Mouse (Mus musculus) hindbrain, embryonic 13.5 days (tissue): ENCODE results near the gene Eif2ak3. TPM values are rescaled to one million over a fixed set of nuclear protein-coding genes. Genes with fewer than 3 reads are reported as not detected.
A peak's percentile ranks its signal among the peaks of the same experiment; 100 is the strongest.

Source experiments
- ATAC-seq: fragments of 200-750 bp; cut with Nextera tagmentation; 2 replicates; pipeline ENCODE4 v1.8.0; 2017; ENCODE audit warnings: moderate TSS enrichment; ENCODE audit not compliant: low FRiP score
- H3K27ac ChIP-seq: fragments of 300-500 bp; sonication (generic); 2 replicates; pipeline ENCODE4 v1.5.1; 2015; ENCODE audit warnings: inconsistent platforms, mild to moderate bottlenecking, moderate library complexity
- H3K27me3 ChIP-seq: fragments of 300-500 bp; sonication (generic); 2 replicates; pipeline ENCODE4 v1.6.1; 2015; ENCODE audit warnings: mild to moderate bottlenecking, inconsistent platforms
- H3K36me3 ChIP-seq: fragments of 300-500 bp; sonication (generic); 2 replicates; pipeline ENCODE4 v1.6.1; 2015; ENCODE audit warnings: mild to moderate bottlenecking, inconsistent platforms
- H3K4me1 ChIP-seq: fragments of 300-500 bp; sonication (generic); replicated peaks from 2 replicates; pipeline ENCODE4 v1.6.1; 2015; ENCODE audit warnings: inconsistent platforms
- H3K4me2 ChIP-seq: fragments of 300-500 bp; sonication (generic); 2 replicates; pipeline ENCODE4 v1.6.1; 2015; ENCODE audit warnings: inconsistent platforms, mild to moderate bottlenecking, moderate library complexity
- H3K4me3 ChIP-seq: fragments of 300-500 bp; sonication (generic); 2 replicates; pipeline ENCODE4 v1.5.1; 2015; ENCODE audit warnings: mild to moderate bottlenecking, inconsistent platforms
- H3K9ac ChIP-seq: fragments of 300-500 bp; sonication (generic); 2 replicates; pipeline ENCODE4 v1.6.1; 2015; ENCODE audit warnings: mild to moderate bottlenecking, inconsistent platforms
- H3K9me3 ChIP-seq: fragments of 300-500 bp; sonication (generic); 2 replicates; pipeline ENCODE4 v1.6.1; 2016; ENCODE audit warnings: inconsistent platforms
- WGBS: fragments of 180-500 bp; shearing (Covaris S2); methylation state at CpG from one replicate; pipeline ENCODE4 v1.1.7; 2015; 5-methylcytosine and 5-hydroxymethylcytosine counted together
- polyA plus RNA-seq: library from polyadenylated mRNA; unstranded; fragments of >200 nt; fragmentation: Nextera tagmentation; extraction: Ambion mirVana; gene quantifications from 2 replicates; pipeline ENCODE4 v1.2.1, GENCODE M21; 2015

The Eif2ak3 gene
- polyA plus RNA-seq, 1 experiment from 2014 or later: 13.9 TPM

- no peaks in the 10 kb centered on the region for H3K27me3 ChIP-seq
- peaks cover 11% of the 10 kb centered on the region for H3K4me1 ChIP-seq
- 73% methylated on average over 5 of the region's 5 CpGs for WGBS
- no peak overlapping the region for H3K4me2 ChIP-seq
- no peak for ATAC-seq
- H3K36me3 ChIP-seq: no peaks in the 10 kb centered on the region
- H3K27ac ChIP-seq: no peak overlapping the region
- H3K9ac ChIP-seq: no peak overlapping the region
- H3K9me3 ChIP-seq: no peaks in the 10 kb centered on the region
- no peak overlapping the region for H3K4me3 ChIP-seq
Observed at GRCm38 (mm10) chr6:70840281-70840680, 4.0 kb upstream of the Eif2ak3 start.

DNA sequence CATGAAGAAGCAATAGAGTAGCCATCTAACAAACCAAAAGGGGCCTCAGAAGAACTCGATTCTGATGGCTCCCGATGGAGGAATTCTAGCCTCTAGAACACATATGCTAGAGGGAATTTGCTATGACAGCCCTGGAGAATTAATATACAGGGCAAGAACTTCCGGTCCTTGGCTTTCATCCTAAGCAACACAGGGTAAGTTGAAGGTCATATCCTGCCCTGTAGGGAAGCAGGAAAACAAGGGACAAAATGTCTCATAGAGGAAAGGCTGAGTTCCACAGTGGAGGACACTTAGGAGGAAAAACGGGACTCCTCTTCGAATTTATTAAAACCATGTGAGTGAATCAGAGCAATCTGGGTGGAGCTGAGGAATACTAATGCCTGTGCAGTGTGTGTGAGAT is 1.3 kb upstream of the Eif2ak3 start:
- H3K9me3 ChIP-seq: no peaks in the 10 kb centered on the region
- peak overlapping the region; percentile 73; the same call in 1 of the 2 replicates for H3K9ac ChIP-seq
- no peaks in the 10 kb centered on the region for H3K27me3 ChIP-seq
- no peak for ATAC-seq
- H3K36me3 ChIP-seq: no peaks in the 10 kb centered on the region
- H3K4me2 ChIP-seq: peak overlapping the region; percentile 71
- H3K4me1 ChIP-seq: peaks cover 33% of the 10 kb centered on the region
- H3K27ac ChIP-seq: peak overlapping the region; percentile 88; the same call in 1 of the 2 replicates
- WGBS: 59% methylated on average over 5 of the region's 5 CpGs
- peak overlapping the region; percentile 47; the same call in 1 of the 2 replicates for H3K4me3 ChIP-seq

DNA sequence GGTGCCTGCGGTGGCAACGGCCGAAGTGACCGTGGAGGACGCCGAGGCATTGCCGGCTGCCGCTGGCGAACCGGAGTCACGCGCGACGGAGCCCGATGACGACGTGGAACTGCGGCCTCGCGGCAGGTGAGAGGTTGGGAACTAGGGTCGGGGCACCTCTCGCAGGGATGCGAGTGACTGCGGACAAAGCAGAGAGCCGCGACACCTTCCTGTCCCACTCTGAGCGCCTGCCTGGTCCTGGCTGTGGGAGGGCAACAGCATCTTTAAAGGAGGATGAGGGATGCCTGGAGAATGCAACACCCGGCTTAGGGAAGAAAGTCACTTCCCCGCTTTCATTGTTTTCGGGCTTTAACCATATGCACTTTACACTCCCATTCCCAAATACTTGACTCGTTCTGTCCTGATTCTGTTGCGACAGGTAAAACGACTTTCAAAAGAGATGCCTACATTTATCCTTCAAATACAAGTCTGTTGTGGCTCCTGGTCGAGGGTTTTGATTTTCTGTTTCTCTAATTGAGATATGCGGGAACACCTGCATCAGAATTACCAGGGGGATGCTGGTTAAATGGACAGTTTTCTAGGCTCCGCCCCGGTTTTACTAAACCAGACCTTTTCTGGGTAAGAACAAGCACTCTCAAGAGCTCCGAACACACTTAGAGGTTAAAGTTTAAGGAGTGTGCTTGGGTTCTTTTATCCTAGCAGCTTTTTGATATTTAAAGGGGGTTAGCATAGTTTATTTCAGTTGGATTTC is 756 bp downstream of the Eif2ak3 start:
- Histone ChIP-seq H3K27me3 (no peaks in the 10 kb centered on the region), H3K9me3 (no peaks in the 10 kb centered on the region), H3K4me2 (peak overlapping the region; percentile 60), H3K9ac (peak overlapping the region; percentile 85), H3K36me3 (no peaks in the 10 kb centered on the region), H3K4me3 (peak overlapping the region; percentile 78), H3K4me1 (peaks cover 42% of the 10 kb centered on the region), H3K27ac (peak overlapping the region; percentile 95)
- ATAC-seq: peak; percentile 1; the same call in 1 of the 2 replicates
- WGBS: 1% methylated on average over 38 of the region's 38 CpGs

GRCm38 (mm10) chr6:70847386-70847785 is 3.1 kb downstream of the Eif2ak3 start:
- Histone ChIP-seq H3K27me3 (no peaks in the 10 kb centered on the region), H3K36me3 (no peaks in the 10 kb centered on the region), H3K4me2 (0 out of 2 replicates have a peak overlapping the region, but pooled peaks have one; percentile 2), H3K4me3 (no peak overlapping the region), H3K27ac (no peak overlapping the region), H3K9ac (peak overlapping the region; percentile 51; the same call in 1 of the 2 replicates), H3K9me3 (no peaks in the 10 kb centered on the region), H3K4me1 (peaks cover 44% of the 10 kb centered on the region)
- no peak for ATAC-seq
- WGBS: 43% methylated on average over 3 of the region's 3 CpGs

- Histone ChIP-seq H3K9ac (no peak overlapping the region), H3K27ac (no peak overlapping the region), H3K27me3 (no peaks in the 10 kb centered on the region), H3K4me3 (no peak overlapping the region), H3K9me3 (no peaks in the 10 kb centered on the region), H3K36me3 (peaks cover 4% of the 10 kb centered on the region), H3K4me1 (peaks cover 8% of the 10 kb centered on the region; the same call in 1 of the 2 replicates), H3K4me2 (no peak overlapping the region)
- 88% methylated on average over 4 of the region's 4 CpGs for WGBS
- no peak for ATAC-seq
Observed at GRCm38 (mm10) chr6:70853371-70853770, 9.1 kb downstream of the Eif2ak3 start.

DNA sequence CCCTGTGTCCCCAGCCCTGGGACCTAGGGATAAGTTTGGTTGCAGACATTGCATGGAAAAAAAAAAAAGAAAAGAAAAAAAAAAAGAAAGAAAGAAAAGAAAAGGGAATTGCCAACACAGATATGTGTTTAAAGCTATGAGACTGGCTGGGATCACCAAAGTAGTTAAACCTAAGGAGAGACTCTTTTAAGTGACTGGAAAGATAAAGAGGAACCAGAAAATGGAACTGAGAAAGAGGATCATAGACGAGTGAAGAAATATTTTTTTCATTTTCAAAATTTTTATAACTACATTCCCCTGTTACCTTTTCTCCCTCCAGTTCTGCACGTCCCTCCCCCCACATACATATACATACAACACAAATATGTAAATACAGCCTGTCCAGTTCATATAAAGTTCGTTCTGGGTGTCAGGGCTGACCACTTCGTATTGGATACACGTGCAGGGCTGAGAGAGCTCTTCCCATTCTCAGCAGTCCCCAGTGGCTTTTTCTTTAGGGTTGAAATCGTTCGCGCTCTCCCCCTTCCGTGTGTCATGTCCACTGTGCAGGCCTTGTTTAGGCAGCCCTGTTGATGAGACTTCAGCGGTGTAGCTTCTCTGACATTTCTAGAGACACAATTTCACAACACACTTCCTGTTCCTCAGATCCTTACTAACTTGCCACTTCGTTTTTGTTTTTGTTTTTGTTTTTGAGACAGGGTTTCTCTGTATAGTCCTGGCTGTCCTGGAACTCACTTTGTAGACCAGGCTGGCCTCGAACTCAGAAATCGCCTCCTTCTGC is 11.4 kb downstream of the Eif2ak3 start:
- ATAC-seq: no peak
- no peaks in the 10 kb centered on the region for H3K27me3 ChIP-seq
- 93% methylated on average over 13 of the region's 13 CpGs for WGBS
- no peak overlapping the region for H3K4me2 ChIP-seq
- H3K9me3 ChIP-seq: no peaks in the 10 kb centered on the region
- H3K27ac ChIP-seq: no peak overlapping the region
- peaks cover 24% of the 10 kb centered on the region for H3K36me3 ChIP-seq
- H3K9ac ChIP-seq: no peak overlapping the region
- H3K4me1 ChIP-seq: no peaks in the 10 kb centered on the region; the same call in 1 of the 2 replicates
- H3K4me3 ChIP-seq: no peak overlapping the region

GRCm38 (mm10) chr6:70862726-70863125 is 18.4 kb downstream of the Eif2ak3 start:
- WGBS: 89% methylated on average over 7 of the region's 7 CpGs
- H3K4me2 ChIP-seq: no peak overlapping the region
- no peaks in the 10 kb centered on the region for H3K9me3 ChIP-seq
- no peak for ATAC-seq
- no peaks in the 10 kb centered on the region for H3K27me3 ChIP-seq
- no peak overlapping the region for H3K9ac ChIP-seq
- H3K4me1 ChIP-seq: no peaks in the 10 kb centered on the region; the same call in 1 of the 2 replicates
- H3K36me3 ChIP-seq: peaks cover 24% of the 10 kb centered on the region
- H3K4me3 ChIP-seq: no peak overlapping the region
- H3K27ac ChIP-seq: no peak overlapping the region

- H3K9me3 ChIP-seq: no peaks in the 10 kb centered on the region
- WGBS: 90% methylated on average over 6 of the region's 6 CpGs
- no peak overlapping the region for H3K27ac ChIP-seq
- no peak overlapping the region for H3K4me2 ChIP-seq
- H3K27me3 ChIP-seq: no peaks in the 10 kb centered on the region
- H3K9ac ChIP-seq: no peak overlapping the region
- ATAC-seq: no peak
- H3K4me3 ChIP-seq: no peak overlapping the region
- peaks cover 13% of the 10 kb centered on the region for H3K36me3 ChIP-seq
- no peaks in the 10 kb centered on the region; the same call in 1 of the 2 replicates for H3K4me1 ChIP-seq
Observed at GRCm38 (mm10) chr6:70864285-70864684, 20.0 kb downstream of the Eif2ak3 start.

DNA sequence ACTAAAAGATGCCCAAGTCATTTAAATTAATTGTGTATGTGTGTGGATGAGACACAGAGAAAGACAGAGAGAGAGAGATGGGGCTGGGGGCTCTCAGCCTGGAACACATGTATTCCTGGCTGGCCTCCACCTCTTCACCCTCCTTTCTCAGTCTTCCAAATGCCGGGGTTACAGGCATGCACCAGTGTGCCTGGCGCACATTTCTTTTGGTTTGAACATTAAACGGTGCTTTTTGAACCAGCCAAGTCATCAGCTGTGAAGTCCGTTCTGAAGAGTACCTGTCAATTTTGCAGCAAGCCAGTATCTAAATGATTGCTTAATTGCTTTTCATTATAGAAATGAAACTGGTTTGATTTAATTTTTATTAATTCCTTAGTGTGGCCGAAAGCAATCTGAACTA is 22.4 kb downstream of the Eif2ak3 start:
- 66% methylated on average over 5 of the region's 5 CpGs for WGBS
- Histone ChIP-seq H3K4me2 (no peak overlapping the region), H3K27me3 (no peaks in the 10 kb centered on the region), H3K36me3 (no peaks in the 10 kb centered on the region; the same call in 1 of the 2 replicates), H3K9me3 (no peaks in the 10 kb centered on the region), H3K27ac (peak overlapping the region; percentile 30), H3K9ac (no peak overlapping the region), H3K4me3 (no peak overlapping the region), H3K4me1 (peaks cover 6% of the 10 kb centered on the region)
- ATAC-seq: no peak

DNA sequence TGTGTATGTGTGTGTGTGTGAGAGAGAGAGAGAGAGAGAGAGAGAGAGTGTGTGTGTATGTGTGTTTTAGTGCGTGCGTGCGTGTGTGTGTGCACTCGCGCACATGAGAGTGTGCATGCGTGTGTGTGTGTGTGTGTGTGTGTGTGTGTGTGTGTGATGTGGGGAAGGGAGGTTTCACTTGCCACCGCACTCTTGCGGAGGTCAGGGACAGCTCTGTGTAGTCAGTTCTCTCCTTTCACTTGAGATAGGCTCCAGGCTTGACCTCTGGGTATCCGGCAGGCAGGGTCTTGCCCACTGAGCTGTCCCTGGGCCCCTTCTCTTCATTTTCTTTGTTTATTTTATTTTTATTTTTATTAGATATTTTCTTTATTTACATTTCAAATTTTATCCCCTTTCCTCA is 23.0 kb downstream of the Eif2ak3 start:
- H3K4me3 ChIP-seq: no peak overlapping the region
- H3K4me1 ChIP-seq: peaks cover 12% of the 10 kb centered on the region
- 98% methylated on average over 9 of the region's 9 CpGs for WGBS
- H3K36me3 ChIP-seq: no peaks in the 10 kb centered on the region
- peak; percentile 36; the same call in 1 of the 2 replicates for ATAC-seq
- no peaks in the 10 kb centered on the region for H3K9me3 ChIP-seq
- H3K9ac ChIP-seq: no peak overlapping the region
- H3K27ac ChIP-seq: peak overlapping the region; percentile 30; the same call in 1 of the 2 replicates
- H3K27me3 ChIP-seq: no peaks in the 10 kb centered on the region
- H3K4me2 ChIP-seq: no peak overlapping the region

- Histone ChIP-seq H3K27ac (peak overlapping the region; percentile 35; the same call in 1 of the 2 replicates), H3K9ac (no peak overlapping the region), H3K27me3 (no peaks in the 10 kb centered on the region), H3K4me1 (peaks cover 16% of the 10 kb centered on the region), H3K9me3 (no peaks in the 10 kb centered on the region), H3K4me3 (no peak overlapping the region), H3K36me3 (no peaks in the 10 kb centered on the region), H3K4me2 (peak overlapping the region; percentile 27; the same call in 1 of the 2 replicates)
- 64% methylated on average over 14 of the region's 14 CpGs for WGBS
- ATAC-seq: no peak
Observed at GRCm38 (mm10) chr6:70871511-70871980, 27.2 kb downstream of the Eif2ak3 start.

DNA sequence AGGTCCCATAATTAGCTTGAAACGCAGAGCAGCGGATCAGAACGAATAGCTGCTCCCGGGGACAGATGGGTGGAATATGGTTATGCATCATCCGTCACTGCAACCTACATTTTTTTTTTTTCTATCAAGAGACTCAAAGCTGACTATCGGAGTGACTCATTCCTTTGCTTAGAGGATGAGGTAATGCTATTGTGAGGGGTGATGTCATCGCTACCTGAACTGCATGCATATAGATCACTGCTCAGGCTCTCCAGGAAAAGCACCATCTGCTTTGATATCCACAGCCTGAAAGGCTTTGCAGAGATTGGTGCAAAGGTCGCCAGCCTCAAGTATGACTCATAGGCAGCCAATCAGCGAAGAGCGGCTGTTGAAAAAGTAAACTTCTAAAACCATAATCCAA is 27.8 kb downstream of the Eif2ak3 start:
- Histone ChIP-seq H3K4me2 (peak overlapping the region; percentile 27), H3K36me3 (no peaks in the 10 kb centered on the region; the same call in 1 of the 2 replicates), H3K9me3 (no peaks in the 10 kb centered on the region), H3K4me3 (no peak overlapping the region), H3K4me1 (peaks cover 16% of the 10 kb centered on the region), H3K27me3 (no peaks in the 10 kb centered on the region), H3K9ac (no peak overlapping the region), H3K27ac (peak overlapping the region; percentile 35)
- ATAC-seq: peak; percentile 81
- WGBS: 59% methylated on average over 10 of the region's 10 CpGs
